Mouse (Mus musculus): Measurements from ENCODE around the gene Bex2. TPM values are rescaled to one million over a fixed set of nuclear protein-coding genes. Genes with fewer than 3 reads are reported as not detected.

Bex2 gene
- polyA plus RNA-seq, 1 experiment from 2014 or later: 29.3 TPM

Other genes starting within 250 kb of the Bex2 start
- 6.6 and 7.0 TPM in 2 replicates for gene Gprasp2, start 229.2 kb downstream of the Bex2 start, polyA plus RNA-seq (2015; fragmentation: Nextera tagmentation; extraction: Ambion mirVana)
- 16.2 and 18.6 TPM in 2 replicates for gene Arxes2, start 74.4 kb downstream of the Bex2 start, polyA plus RNA-seq (2015; fragmentation: Nextera tagmentation; extraction: Ambion mirVana)
- gene Arxes1, start 34.9 kb downstream of the Bex2 start, polyA plus RNA-seq (2015; fragmentation: Nextera tagmentation; extraction: Ambion mirVana): 2.6 and 2.7 TPM in 2 replicates
- 0.05 TPM in 1 of 2 replicates, not detected in the other for gene Nxf3, start 17.0 kb upstream of the Bex2 start, polyA plus RNA-seq (2015; fragmentation: Nextera tagmentation; extraction: Ambion mirVana)
- 3.5 and 3.6 TPM in 2 replicates for gene Bex4, start 70.8 kb upstream of the Bex2 start, polyA plus RNA-seq (2015; fragmentation: Nextera tagmentation; extraction: Ambion mirVana)
- gene Tceal8, start 104.1 kb upstream of the Bex2 start, polyA plus RNA-seq (2015; fragmentation: Nextera tagmentation; extraction: Ambion mirVana): 43.7 and 45.0 TPM in 2 replicates
- gene Tceal5, start 135.6 kb upstream of the Bex2 start, polyA plus RNA-seq (2015; fragmentation: Nextera tagmentation; extraction: Ambion mirVana): 0.27 and 0.31 TPM in 2 replicates
- 0.23 and 0.78 TPM in 2 replicates for gene Tceal7, start 146.5 kb upstream of the Bex2 start, polyA plus RNA-seq (2015; fragmentation: Nextera tagmentation; extraction: Ambion mirVana)
- gene Bex1, start 147.3 kb upstream of the Bex2 start, polyA plus RNA-seq (2015; fragmentation: Nextera tagmentation; extraction: Ambion mirVana): 10.2 and 13.8 TPM in 2 replicates
- gene Tceal9, start 176.8 kb upstream of the Bex2 start, polyA plus RNA-seq (2015; fragmentation: Nextera tagmentation; extraction: Ambion mirVana): 158 and 169 TPM in 2 replicates
- gene Bex3, start 202.0 kb upstream of the Bex2 start, polyA plus RNA-seq (2015; fragmentation: Nextera tagmentation; extraction: Ambion mirVana): 165 and 185 TPM in 2 replicates